Mouse (Mus musculus): Measurements from ENCODE around the gene Gm17617. TPM values are rescaled to one million over a fixed set of nuclear protein-coding genes. Genes with fewer than 3 reads are reported as not detected.

Gm17617 gene
- polyA plus RNA-seq (2016; fragmentation: Nextera tagmentation; extraction: Ambion mirVana), result not detected in 2 replicates

DNA sequence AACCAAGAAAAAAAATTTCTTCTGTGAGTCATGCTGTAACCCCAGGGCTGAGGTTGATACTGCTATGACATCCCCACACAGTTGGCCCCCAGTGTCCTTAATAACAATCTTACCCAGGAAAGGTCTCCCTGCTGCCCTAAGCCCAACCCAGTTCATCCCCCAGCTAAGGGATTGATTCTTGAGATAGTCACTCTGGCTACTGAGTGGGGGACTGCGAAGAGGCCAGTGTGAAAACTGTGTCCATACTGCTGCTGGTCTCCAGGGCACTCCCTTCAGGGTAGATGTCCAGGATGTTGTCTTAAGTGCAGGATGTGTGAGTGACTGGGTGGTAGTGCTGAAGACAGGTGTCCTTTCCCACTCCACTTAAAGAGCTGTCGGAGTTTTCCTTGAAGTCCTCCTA is at the start of gene Gm17617:
Gene Gm17617, minus strand, starts transcription at position 101 of the 400 bp plus-strand sequence.
- Histone ChIP-seq H3K4me3 (no peak within 1 kb of the TSS), H3K27ac (no peak within 1 kb of the TSS), H3K9me3 (no peaks in the 10 kb centered on the region), H3K4me1 (peaks cover 6% of the 10 kb centered on the region; the same call in 1 of the 2 replicates), H3K36me3 (peaks cover 55% of the 10 kb centered on the region), H3K27me3 (ENCODE audit: insufficient read depth, poor library complexity, severe bottlenecking) (no peaks in the 10 kb centered on the region)
- WGBS, result 96% methylated on average over 2 of the region's 2 CpGs
- DNase-seq (ENCODE audit: low spot score), result no peak

DNA sequence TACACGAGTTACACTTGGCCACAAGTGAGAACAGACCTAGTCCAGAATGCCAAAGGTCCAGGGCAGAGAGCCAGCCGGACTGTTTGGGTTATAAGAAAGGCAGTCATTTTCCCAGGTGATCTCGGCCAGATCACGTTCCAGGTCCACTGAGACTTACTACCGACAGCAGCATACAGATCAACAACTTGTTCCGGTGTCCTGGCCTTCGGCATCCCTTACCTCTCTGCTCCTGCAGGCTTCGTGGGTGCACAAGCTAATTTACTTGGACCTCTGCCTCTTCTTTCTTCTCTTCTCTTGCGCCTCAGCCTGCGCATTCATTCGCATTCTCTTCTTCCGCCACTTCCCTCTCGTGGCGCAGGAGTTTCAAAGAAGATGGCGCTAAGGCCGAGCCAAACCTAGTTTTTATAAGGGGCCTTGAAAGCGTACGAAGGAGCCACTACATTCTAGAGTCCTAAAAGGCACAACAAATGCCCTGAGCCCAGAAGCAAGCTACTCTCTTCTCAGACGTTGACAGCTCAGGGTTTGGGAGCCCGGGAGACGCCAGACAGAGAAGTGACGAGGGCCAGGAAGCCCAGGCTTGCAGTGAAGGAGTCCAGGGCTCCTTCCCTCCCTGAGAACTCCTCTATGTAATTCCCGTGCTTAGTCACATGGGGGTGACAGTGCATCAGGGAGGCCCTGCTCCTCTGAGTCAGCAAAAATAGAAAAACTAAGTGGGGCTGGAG is 49.0 kb upstream of the Gm17617 start:
- peak overlapping the region; percentile 59 for H3K4me3 ChIP-seq
- 0 out of 2 replicates have a peak, but pooled peaks cover 6% of the 10 kb centered on the region for H3K4me1 ChIP-seq
- no peaks in the 10 kb centered on the region for H3K36me3 ChIP-seq
- peak overlapping the region; percentile 86 for H3K27ac ChIP-seq
- DNase-seq (ENCODE audit: low spot score), result peak; percentile 93
- no peaks in the 10 kb centered on the region for H3K9me3 ChIP-seq
- no peaks in the 10 kb centered on the region for H3K27me3 ChIP-seq (ENCODE audit: insufficient read depth, poor library complexity, severe bottlenecking)
- 4% methylated on average over 23 of the region's 23 CpGs for WGBS

DNA sequence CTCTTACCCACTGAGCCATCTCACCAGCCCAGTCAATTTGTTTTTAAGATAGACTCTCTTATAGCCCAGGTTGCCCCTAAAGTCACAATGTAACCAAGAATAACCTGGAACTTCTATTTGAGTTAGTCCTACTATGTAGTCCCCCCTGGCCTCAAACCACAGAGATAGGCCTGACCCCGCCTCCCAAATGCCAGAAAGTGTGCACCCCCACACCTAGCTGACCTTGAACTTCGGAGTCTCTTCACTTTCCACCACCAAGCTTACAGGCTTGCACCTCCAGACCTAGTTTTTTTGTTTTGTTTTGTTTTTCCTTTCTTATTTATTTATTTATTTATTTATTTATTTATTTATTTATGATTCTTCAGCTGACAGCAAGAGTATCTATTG is 48.4 kb upstream of the Gm17617 start:
- 0 out of 2 replicates have a peak, but pooled peaks cover 6% of the 10 kb centered on the region for H3K4me1 ChIP-seq
- H3K9me3 ChIP-seq, result no peaks in the 10 kb centered on the region
- H3K36me3 ChIP-seq, result no peaks in the 10 kb centered on the region
- no peaks in the 10 kb centered on the region for H3K27me3 ChIP-seq (ENCODE audit: insufficient read depth, poor library complexity, severe bottlenecking)
- DNase-seq (ENCODE audit: low spot score), result no peak
- H3K27ac ChIP-seq, result no peak overlapping the region
- 61% methylated on average over 2 of the region's 2 CpGs for WGBS
- peak overlapping the region; percentile 59 for H3K4me3 ChIP-seq

DNA sequence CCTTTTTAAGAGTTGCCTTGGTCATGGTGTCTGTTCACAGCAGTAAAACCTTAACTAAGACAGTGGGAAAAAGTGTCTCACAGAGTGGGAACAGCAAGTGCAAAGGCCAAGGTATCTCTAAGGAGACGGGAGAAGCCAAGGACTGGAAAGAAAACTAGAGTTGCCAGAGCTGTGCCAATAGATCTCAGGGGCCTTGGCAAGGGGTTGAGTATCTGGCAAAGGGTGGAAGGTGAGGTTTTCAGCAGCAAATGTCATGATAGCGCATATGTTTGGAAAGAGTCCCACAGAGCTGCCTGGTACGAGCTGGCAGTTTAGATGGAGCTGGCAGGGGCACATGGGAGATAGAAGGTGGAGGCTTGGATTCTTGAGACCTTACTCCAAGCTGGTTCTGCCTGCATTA is 46.2 kb upstream of the Gm17617 start:
- H3K27me3 ChIP-seq (ENCODE audit: insufficient read depth, poor library complexity, severe bottlenecking), result no peaks in the 10 kb centered on the region
- no peak for DNase-seq (ENCODE audit: low spot score)
- 87% methylated on average over 3 of the region's 3 CpGs for WGBS

DNA sequence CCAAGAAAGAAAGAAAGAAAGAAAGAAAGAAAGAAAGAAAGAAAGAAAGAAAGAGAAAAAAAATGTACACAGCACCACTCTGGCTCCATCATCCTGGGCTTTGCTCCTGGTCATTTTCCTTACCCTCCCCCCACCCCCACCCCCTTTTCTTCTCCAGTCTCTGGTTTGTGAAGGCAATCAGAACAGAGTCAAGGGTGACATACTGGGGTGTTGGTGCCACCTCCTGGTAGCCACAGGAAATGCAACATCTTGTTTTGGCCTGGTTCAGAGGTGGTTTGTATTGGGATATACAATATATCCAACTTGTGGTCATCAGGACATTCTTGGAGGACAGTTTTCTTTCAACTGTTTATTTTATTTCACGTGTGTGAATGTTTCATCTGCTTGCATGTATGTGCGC is 45.2 kb upstream of the Gm17617 start:
- Histone ChIP-seq H3K4me1 (peaks cover 6% of the 10 kb centered on the region; the same call in 1 of the 2 replicates), H3K27me3 (ENCODE audit: insufficient read depth, poor library complexity, severe bottlenecking) (0 out of 2 replicates have a peak, but pooled peaks cover 5% of the 10 kb centered on the region), H3K36me3 (no peaks in the 10 kb centered on the region), H3K4me3 (no peak overlapping the region), H3K9me3 (no peaks in the 10 kb centered on the region), H3K27ac (no peak overlapping the region)
- no peak for DNase-seq (ENCODE audit: low spot score)
- WGBS, result 28% methylated on average over 2 of the region's 2 CpGs

More for the DNA sequence above, 46.2 kb upstream of the Gm17617 start:
- peaks cover 6% of the 10 kb centered on the region; the same call in 1 of the 2 replicates for H3K4me1 ChIP-seq
- H3K4me3 ChIP-seq, result no peak overlapping the region
- no peaks in the 10 kb centered on the region for H3K36me3 ChIP-seq
- no peak overlapping the region for H3K27ac ChIP-seq
- no peaks in the 10 kb centered on the region for H3K9me3 ChIP-seq

DNA sequence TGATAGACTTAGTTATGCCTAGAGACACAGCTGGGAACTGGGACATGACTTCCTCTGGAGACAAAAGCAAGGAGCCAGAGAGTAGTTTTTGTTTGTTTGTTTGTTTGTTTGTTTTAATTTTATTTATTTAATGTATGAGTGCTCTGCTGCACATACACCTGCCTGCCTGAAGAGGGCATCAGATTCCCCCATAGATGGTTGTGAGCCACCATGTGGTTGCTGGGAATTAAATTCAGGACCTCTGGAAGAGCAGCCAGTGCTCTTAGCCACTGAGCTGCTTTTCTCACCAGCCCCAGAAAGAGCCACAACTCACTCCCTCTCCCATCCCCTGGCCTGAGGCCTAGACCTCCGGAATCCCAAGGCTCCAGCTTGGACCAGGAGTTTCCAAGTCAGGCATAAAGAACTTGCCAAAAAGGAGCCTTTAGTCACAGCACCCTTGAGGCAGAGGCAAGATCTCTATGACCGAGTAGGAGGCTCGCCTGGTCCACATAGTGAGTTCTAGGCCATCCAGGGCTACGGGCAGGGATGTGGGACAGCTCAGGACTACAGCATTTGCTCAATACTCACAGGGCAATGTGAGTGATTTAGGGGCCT is 44.7 kb upstream of the Gm17617 start:
- no peaks in the 10 kb centered on the region for H3K36me3 ChIP-seq
- no peak for DNase-seq (ENCODE audit: low spot score)
- H3K4me1 ChIP-seq, result peaks cover 6% of the 10 kb centered on the region; the same call in 1 of the 2 replicates
- no peaks in the 10 kb centered on the region for H3K9me3 ChIP-seq
- 66% methylated on average over 4 of the region's 4 CpGs for WGBS
- H3K27ac ChIP-seq, result no peak overlapping the region
- H3K4me3 ChIP-seq, result no peak overlapping the region
- 0 out of 2 replicates have a peak, but pooled peaks cover 5% of the 10 kb centered on the region for H3K27me3 ChIP-seq (ENCODE audit: insufficient read depth, poor library complexity, severe bottlenecking)

DNA sequence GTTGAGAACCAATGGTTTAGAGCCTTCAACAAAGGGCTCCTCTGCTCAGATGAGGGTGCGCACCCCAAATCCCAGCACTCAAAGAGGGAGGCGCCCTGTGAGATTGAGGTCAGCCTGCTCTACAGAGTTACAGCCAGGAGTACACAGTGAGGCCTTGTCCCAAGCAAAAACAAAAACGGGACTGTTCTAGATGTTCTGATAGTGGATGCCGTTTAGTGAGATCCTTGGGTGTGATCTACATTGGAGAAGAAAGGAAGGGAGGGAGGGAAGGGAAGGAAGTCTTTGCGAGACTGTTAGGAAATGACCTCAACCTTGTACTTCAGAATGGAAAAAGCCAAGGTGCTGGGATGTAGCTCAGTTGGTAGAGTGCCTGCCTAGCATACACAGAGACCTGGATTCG is 42.9 kb upstream of the Gm17617 start:
- Histone ChIP-seq H3K9me3 (no peaks in the 10 kb centered on the region), H3K4me3 (no peak overlapping the region), H3K27ac (no peak overlapping the region), H3K27me3 (ENCODE audit: insufficient read depth, poor library complexity, severe bottlenecking) (peaks cover 5% of the 10 kb centered on the region; the same call in 1 of the 2 replicates), H3K4me1 (peaks cover 12% of the 10 kb centered on the region), H3K36me3 (no peaks in the 10 kb centered on the region)
- WGBS, result 72% methylated on average over 6 of the region's 6 CpGs
- DNase-seq (ENCODE audit: low spot score), result no peak

DNA sequence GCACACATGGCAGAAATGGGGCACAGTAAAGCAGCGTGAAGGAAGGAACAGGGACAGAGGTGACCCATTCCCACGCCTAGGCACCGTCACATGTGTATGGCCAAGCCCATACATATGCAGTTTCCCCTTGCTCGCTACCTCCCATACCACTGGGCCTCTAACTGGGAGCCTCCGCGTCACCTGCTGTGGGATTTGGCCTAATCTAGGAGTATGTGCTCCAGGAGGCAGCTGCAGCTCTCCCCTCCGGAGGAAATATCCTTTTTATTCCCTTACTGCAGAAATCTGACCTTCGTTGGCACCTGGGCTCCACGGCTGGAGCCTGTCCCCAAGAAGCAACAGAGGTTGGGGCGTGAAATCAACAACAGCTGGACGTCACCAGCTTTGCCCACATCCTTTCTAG is 41.0 kb upstream of the Gm17617 start:
- 68% methylated on average over 11 of the region's 11 CpGs for WGBS
- Histone ChIP-seq H3K4me1 (peaks cover 12% of the 10 kb centered on the region), H3K27me3 (ENCODE audit: insufficient read depth, poor library complexity, severe bottlenecking) (peaks cover 5% of the 10 kb centered on the region; the same call in 1 of the 2 replicates), H3K36me3 (no peaks in the 10 kb centered on the region), H3K27ac (no peak overlapping the region), H3K4me3 (no peak overlapping the region), H3K9me3 (no peaks in the 10 kb centered on the region)
- DNase-seq (ENCODE audit: low spot score), result no peak

DNA sequence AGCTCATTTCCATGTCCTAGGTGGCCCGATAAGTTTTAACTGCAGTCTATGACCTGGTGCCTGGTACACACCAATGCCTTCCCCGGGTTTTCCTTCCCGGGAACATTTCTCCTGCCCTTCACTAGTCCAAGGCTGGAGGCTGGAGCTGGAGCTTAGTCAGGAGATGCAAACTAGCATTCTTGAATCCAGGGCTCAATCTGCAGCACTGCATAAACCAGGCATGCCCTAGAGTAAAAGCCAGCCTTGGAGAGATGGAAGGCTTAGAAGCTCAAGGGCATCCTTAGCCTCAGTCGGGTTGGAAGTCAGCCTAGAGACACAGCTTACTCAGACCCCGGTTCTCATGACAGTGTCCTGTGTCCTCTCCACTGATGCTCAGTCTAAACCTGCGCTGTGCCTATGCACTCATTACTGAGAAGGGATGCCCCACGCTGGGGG is 39.0 kb upstream of the Gm17617 start:
- 50% methylated on average over 7 of the region's 7 CpGs for WGBS

DNA sequence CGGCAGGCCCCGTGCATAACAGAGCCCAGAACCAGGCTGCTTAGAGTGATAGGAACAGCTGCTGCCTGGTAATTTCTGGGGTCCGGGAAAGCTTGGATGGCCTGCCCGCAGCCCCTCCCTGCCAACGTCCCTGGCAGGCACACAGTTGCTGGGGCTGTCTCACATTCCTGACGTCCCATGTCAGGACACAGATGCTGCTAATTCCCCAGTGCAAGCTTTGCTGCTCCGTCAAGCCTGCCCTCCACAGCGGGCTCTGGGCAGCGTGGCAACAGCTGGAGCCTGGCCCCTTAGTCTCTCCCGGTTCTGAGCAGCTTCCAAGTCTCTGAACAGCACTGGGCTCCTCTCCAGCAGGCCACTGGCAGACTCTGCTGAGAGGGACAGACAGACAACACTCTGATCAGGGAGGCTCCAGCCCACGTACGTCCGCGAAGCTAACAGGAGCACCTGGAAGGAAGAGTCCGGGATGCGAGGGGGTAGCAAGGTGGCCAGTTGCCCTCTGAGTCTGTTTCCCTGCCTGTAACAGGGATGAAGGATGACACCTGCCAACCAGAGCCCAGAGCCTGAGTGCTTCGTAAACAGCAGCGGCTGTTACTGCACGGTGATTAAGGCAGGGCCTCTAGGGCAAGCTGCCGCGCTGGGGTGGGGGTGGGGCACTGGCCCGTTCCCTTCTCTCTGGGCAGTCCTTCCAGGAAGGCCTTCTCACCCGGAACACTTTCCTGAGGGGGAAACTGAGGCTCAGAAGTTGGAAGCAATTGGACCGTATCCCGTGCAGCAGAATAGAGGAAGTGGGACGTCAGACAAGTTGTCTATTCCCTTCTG is 38.4 kb upstream of the Gm17617 start:
- Histone ChIP-seq H3K4me1 (peaks cover 12% of the 10 kb centered on the region), H3K9me3 (no peaks in the 10 kb centered on the region), H3K36me3 (no peaks in the 10 kb centered on the region), H3K4me3 (peak overlapping the region; percentile 49), H3K27ac (no peak overlapping the region), H3K27me3 (ENCODE audit: insufficient read depth, poor library complexity, severe bottlenecking) (peaks cover 5% of the 10 kb centered on the region; the same call in 1 of the 2 replicates)
- no peak for DNase-seq (ENCODE audit: low spot score)
- 18% methylated on average over 26 of the region's 26 CpGs for WGBS

More for the DNA sequence above, 39.0 kb upstream of the Gm17617 start:
- Histone ChIP-seq H3K4me3 (peak overlapping the region; percentile 49; the same call in 1 of the 2 replicates), H3K36me3 (no peaks in the 10 kb centered on the region), H3K9me3 (no peaks in the 10 kb centered on the region), H3K27me3 (ENCODE audit: insufficient read depth, poor library complexity, severe bottlenecking) (peaks cover 5% of the 10 kb centered on the region; the same call in 1 of the 2 replicates), H3K4me1 (peaks cover 12% of the 10 kb centered on the region), H3K27ac (no peak overlapping the region)
- no peak for DNase-seq (ENCODE audit: low spot score)

DNA sequence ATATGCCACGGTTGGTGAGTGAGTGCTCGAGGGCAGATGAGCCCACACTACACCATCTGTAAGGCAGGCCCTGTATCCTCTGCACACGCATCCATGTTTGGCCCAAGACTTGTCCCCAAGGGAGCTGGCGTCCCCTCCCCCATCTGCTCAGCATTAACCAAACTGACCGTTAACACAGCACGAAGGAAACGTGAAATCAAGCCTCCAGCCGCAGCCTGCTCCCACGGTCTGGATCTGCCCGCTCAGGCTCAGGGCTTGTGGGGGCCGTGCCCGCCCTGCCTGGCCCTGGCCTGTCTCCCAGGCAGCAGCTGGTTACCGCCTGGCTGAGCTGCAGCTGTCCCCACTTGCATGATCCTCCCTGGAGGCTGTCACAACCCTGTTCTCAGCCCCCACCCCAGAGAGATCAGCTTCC is 35.6 kb upstream of the Gm17617 start:
- DNase-seq (ENCODE audit: low spot score), result no peak

DNA sequence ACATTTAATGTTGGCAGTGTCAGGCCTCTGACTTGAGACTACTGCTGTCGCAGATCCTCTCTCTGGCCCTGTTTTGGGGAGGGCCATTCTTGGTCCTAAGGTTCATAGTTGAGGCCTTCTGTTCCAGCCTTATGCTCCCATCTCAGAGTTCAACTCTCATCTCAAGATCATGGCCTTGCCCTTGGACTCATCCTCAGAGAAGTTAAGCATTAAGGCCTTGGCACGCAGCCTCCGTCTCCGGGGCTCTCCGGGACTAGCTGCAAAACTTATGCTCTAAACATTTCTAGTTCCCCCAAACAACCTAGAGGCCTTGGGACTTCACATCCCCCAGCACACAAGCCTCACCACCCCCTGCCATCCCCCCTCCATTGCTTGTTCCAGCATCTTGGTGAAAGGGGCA is 34.9 kb upstream of the Gm17617 start:
- H3K36me3 ChIP-seq, result no peaks in the 10 kb centered on the region
- no peaks in the 10 kb centered on the region for H3K9me3 ChIP-seq
- WGBS, result 92% methylated on average over 5 of the region's 5 CpGs
- DNase-seq (ENCODE audit: low spot score), result no peak
- H3K4me3 ChIP-seq, result no peak overlapping the region
- no peak overlapping the region for H3K27ac ChIP-seq
- H3K4me1 ChIP-seq, result peaks cover 12% of the 10 kb centered on the region
- no peaks in the 10 kb centered on the region; the same call in 1 of the 2 replicates for H3K27me3 ChIP-seq (ENCODE audit: insufficient read depth, poor library complexity, severe bottlenecking)

More for the DNA sequence above, 35.6 kb upstream of the Gm17617 start:
- Histone ChIP-seq H3K4me3 (no peak overlapping the region), H3K4me1 (peaks cover 12% of the 10 kb centered on the region), H3K36me3 (no peaks in the 10 kb centered on the region), H3K9me3 (no peaks in the 10 kb centered on the region), H3K27ac (no peak overlapping the region), H3K27me3 (ENCODE audit: insufficient read depth, poor library complexity, severe bottlenecking) (peaks cover 2% of the 10 kb centered on the region; the same call in 1 of the 2 replicates)
- 84% methylated on average over 13 of the region's 13 CpGs for WGBS
